Mouse (Mus musculus): Measurements from ENCODE around the gene Gm49320. TPM values are rescaled to one million over a fixed set of nuclear protein-coding genes. Genes with fewer than 3 reads are reported as not detected.
A peak's percentile ranks its signal among the peaks of the same experiment; 100 is the strongest.
"Not testable (repeated sequence)": the region's sequence is repeated elsewhere in the genome, so short reads cannot be mapped to it uniquely, and the experiment has no call there.

Gm49320 gene
- polyA plus RNA-seq, 1 experiment from 2014 or later: not detected

GRCm38 (mm10) chr8:4249213-4249612 is 10.5 kb downstream of the Gm49320 start:
- H3K27me3 ChIP-seq (ENCODE audit: insufficient read depth, low read length): no peaks in the 10 kb centered on the region
- TF ChIP-seq EP300 (IDR thresholded peaks at IDR 0.05; ENCODE audit: low read depth): no peak
- TF ChIP-seq CTCF (IDR thresholded peaks at IDR 0.05; ENCODE audit: low read depth): no peak
- H3K4me3 ChIP-seq (ENCODE audit: low read depth, low read length): no peak overlapping the region
- ATAC-seq (no peak), DNase-seq (no peak)
- H3K4me2 ChIP-seq (ENCODE audit: low read depth, low read length): no peak overlapping the region
- H3K9me3 ChIP-seq (ENCODE audit: low read length): no peaks in the 10 kb centered on the region
- no peak overlapping the region for H3K9ac ChIP-seq (replicated peaks)
- WGBS (ENCODE audit: insufficient replicate concordance): 44% methylated on average over 29 of the region's 29 CpGs
- H3K4me1 ChIP-seq (ENCODE audit: insufficient read depth): peaks cover 13% of the 10 kb centered on the region
- H3K27ac ChIP-seq (ENCODE audit: low read depth): no peak overlapping the region
- H3K36me3 ChIP-seq (replicated peaks; ENCODE audit: insufficient read depth, low read length): peaks cover 30% of the 10 kb centered on the region

GRCm38 (mm10) chr8:4250306-4250970 is 11.8 kb downstream of the Gm49320 start:
- WGBS (ENCODE audit: insufficient replicate concordance): 45% methylated on average over 26 of the region's 26 CpGs
- Histone ChIP-seq H3K27me3 (ENCODE audit: insufficient read depth, low read length) (no peaks in the 10 kb centered on the region), H3K36me3 (replicated peaks; ENCODE audit: insufficient read depth, low read length) (peaks cover 18% of the 10 kb centered on the region), H3K4me1 (ENCODE audit: insufficient read depth) (peaks cover 13% of the 10 kb centered on the region), H3K9ac (replicated peaks) (no peak overlapping the region), H3K27ac (ENCODE audit: low read depth) (no peak overlapping the region), H3K4me2 (ENCODE audit: low read depth, low read length) (no peak overlapping the region), H3K9me3 (ENCODE audit: low read length) (no peaks in the 10 kb centered on the region), H3K4me3 (ENCODE audit: low read depth, low read length) (no peak overlapping the region)
- ATAC-seq (peak; percentile 28), DNase-seq (peak; percentile 91)
- TF ChIP-seq EP300 (IDR thresholded peaks at IDR 0.05; ENCODE audit: low read depth): no peak
- TF ChIP-seq CTCF (IDR thresholded peaks at IDR 0.05; ENCODE audit: low read depth): peak; percentile 93

- H3K27ac ChIP-seq (ENCODE audit: low read depth): peak overlapping the region; percentile 74; the same call in 1 of the 2 replicates
- H3K4me3 ChIP-seq (ENCODE audit: low read depth, low read length): peak overlapping the region; percentile 93
- no peaks in the 10 kb centered on the region for H3K27me3 ChIP-seq (ENCODE audit: insufficient read depth, low read length)
- TF ChIP-seq CTCF (IDR thresholded peaks at IDR 0.05; ENCODE audit: low read depth) (no peak), EP300 (IDR thresholded peaks at IDR 0.05; ENCODE audit: low read depth) (no peak)
- DNase-seq: no peak
- no peaks in the 10 kb centered on the region for H3K9me3 ChIP-seq (ENCODE audit: low read length)
- H3K4me2 ChIP-seq (ENCODE audit: low read depth, low read length): peak overlapping the region; percentile 85
- peaks cover 7% of the 10 kb centered on the region for H3K36me3 ChIP-seq (replicated peaks; ENCODE audit: insufficient read depth, low read length)
- 40% methylated on average over 8 of the region's 8 CpGs for WGBS (ENCODE audit: insufficient replicate concordance)
- no peak for ATAC-seq
- peaks cover 13% of the 10 kb centered on the region for H3K4me1 ChIP-seq (ENCODE audit: insufficient read depth)
- peak overlapping the region; percentile 93 for H3K9ac ChIP-seq (replicated peaks)
Observed at GRCm38 (mm10) chr8:4252116-4252760, 13.6 kb downstream of the Gm49320 start.

GRCm38 (mm10) chr8:4252934-4253841 is 14.5 kb downstream of the Gm49320 start, which contains the start of gene Snapc2:
Snapc2 (plus strand) TSS chr8:4253080.
- TF ChIP-seq EP300 (IDR thresholded peaks at IDR 0.05; ENCODE audit: low read depth) (no peak; the same call in 1 of the 2 replicates), CTCF (IDR thresholded peaks at IDR 0.05; ENCODE audit: low read depth) (no peak)
- Histone ChIP-seq H3K36me3 (replicated peaks; ENCODE audit: insufficient read depth, low read length) (peaks cover 7% of the 10 kb centered on the region), H3K9ac (replicated peaks) (peak within 1 kb of the TSS; percentile 93), H3K4me1 (ENCODE audit: insufficient read depth) (peaks cover 16% of the 10 kb centered on the region), H3K4me3 (ENCODE audit: low read depth, low read length) (peak within 1 kb of the TSS; percentile 93), H3K9me3 (ENCODE audit: low read length) (no peaks in the 10 kb centered on the region), H3K27me3 (ENCODE audit: insufficient read depth, low read length) (no peaks in the 10 kb centered on the region), H3K27ac (ENCODE audit: low read depth) (peak within 1 kb of the TSS; percentile 74), H3K4me2 (ENCODE audit: low read depth, low read length) (peak within 1 kb of the TSS; percentile 85)
- under 1% methylated on average over 69 of the region's 69 CpGs for WGBS (ENCODE audit: insufficient replicate concordance)
- ATAC-seq (peak; percentile 94), DNase-seq (peak; percentile 98)

DNA sequence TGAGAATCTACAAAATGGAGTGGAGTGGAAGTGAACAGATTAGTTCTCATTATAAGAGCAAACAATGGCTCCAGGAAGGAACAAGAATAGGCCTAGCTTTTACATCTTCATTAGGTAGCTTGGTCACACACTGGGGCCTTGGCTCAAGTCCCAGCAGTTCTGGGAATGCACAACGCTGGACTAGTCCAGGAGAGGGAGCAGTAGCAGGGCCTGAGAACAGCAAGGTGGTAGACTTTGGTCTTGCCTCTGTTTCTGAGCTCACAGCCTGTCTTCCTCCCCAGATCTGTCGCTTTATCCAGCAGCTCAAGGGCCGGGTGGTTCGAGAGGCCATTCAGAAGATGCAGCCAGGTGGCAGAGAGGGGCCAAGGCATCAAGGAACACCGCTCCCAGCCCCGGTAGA is 15.3 kb downstream of the Gm49320 start:
- Histone ChIP-seq H3K4me2 (ENCODE audit: low read depth, low read length) (peak overlapping the region; percentile 85), H3K4me3 (ENCODE audit: low read depth, low read length) (peak overlapping the region; percentile 93), H3K9me3 (ENCODE audit: low read length) (no peaks in the 10 kb centered on the region), H3K4me1 (ENCODE audit: insufficient read depth) (peaks cover 24% of the 10 kb centered on the region), H3K9ac (replicated peaks) (no peak overlapping the region), H3K27ac (ENCODE audit: low read depth) (no peak overlapping the region), H3K27me3 (ENCODE audit: insufficient read depth, low read length) (no peaks in the 10 kb centered on the region), H3K36me3 (replicated peaks; ENCODE audit: insufficient read depth, low read length) (peaks cover 7% of the 10 kb centered on the region)
- no peak for ATAC-seq
- peak; percentile 43 for DNase-seq
- TF ChIP-seq CTCF (IDR thresholded peaks at IDR 0.05; ENCODE audit: low read depth) (peak; percentile 53), EP300 (IDR thresholded peaks at IDR 0.05; ENCODE audit: low read depth) (no peak)
- WGBS (ENCODE audit: insufficient replicate concordance): 63% methylated on average over 6 of the region's 6 CpGs

GRCm38 (mm10) chr8:4255471-4255870 is 16.8 kb downstream of the Gm49320 start:
- DNase-seq; H3K9me3 ChIP-seq (ENCODE audit: low read length); H3K27me3 ChIP-seq (ENCODE audit: insufficient read depth, low read length); H3K9ac ChIP-seq (replicated peaks); H3K4me3 ChIP-seq (ENCODE audit: low read depth, low read length); ATAC-seq; H3K27ac ChIP-seq (ENCODE audit: low read depth); H3K4me2 ChIP-seq (ENCODE audit: low read depth, low read length): not testable (repeated sequence)
- peaks cover 29% of the 10 kb centered on the region for H3K4me1 ChIP-seq (ENCODE audit: insufficient read depth)
- peaks cover 13% of the 10 kb centered on the region for H3K36me3 ChIP-seq (replicated peaks; ENCODE audit: insufficient read depth, low read length)
- 77% methylated on average over 7 of the region's 7 CpGs for WGBS (ENCODE audit: insufficient replicate concordance)

Measured in liver, postnatal 0 days (tissue).